Mouse (Mus musculus): ENCODE data around the gene Ifit1bl1.
"Not testable (repeated sequence)": the region's sequence is repeated elsewhere in the genome, so short reads cannot be mapped to it uniquely, and the experiment has no call there.

The Ifit1bl1 gene

GRCm38 (mm10) chr19:34588959-34589358, 12.8 kb downstream of the Ifit1bl1 start:
- no peak for DNase-seq (ENCODE audit: low spot score in 2 of 2)

DNA sequence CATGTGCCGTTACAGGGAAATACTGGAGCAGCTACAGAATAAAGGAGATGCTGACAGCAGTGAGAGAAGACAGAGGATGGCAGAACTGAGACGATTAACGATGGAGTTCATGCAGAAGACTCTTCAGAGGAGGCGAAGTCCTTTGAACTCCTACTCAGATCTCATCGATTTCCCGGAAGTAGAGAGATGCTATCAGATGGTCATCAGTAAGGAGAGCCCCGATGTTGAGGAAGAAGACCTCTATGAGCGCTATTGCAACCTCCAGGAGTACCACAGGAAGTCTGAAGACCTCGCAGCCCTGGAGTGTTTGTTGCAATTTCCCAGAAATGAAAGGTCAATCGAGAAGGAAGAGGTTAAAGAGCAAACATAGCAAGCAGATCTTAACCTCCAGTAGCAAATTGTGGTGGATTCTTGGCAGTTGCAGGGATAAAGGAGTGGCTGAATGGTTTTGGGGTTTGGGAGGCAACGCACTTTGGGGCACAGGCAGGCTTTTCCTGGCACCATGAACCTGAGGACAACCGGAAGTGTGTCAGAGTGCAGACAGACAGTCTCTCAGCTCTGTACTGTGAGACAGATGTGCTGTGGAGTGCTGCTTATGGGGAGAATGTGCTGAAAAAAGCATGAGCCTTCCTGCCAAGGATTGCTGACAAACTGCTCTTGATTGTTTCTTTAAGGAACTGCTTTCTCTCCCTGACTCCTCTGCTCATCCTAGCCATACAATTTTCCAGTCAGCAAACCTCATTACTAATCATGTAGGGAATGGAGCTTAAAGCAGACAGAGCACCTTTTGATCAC, 13.7 kb downstream of the Ifit1bl1 start:
- not testable (repeated sequence) for DNase-seq (ENCODE audit: low spot score in 2 of 2)

GRCm38 (mm10) chr19:34585740-34586458, 15.9 kb downstream of the Ifit1bl1 start:
- DNase-seq (ENCODE audit: low spot score in 2 of 2): not testable (repeated sequence)

GRCm38 (mm10) chr19:34583126-34583766, 18.5 kb downstream of the Ifit1bl1 start, which contains the start of gene Ifit3:
Ifit3 (plus strand) TSS chr19:34583531.
- not testable (repeated sequence) for DNase-seq (ENCODE audit: low spot score in 2 of 2)

- DNase-seq (ENCODE audit: low spot score in 2 of 2): not testable (repeated sequence)
These were observed 19.1 kb downstream of the Ifit1bl1 start for GRCm38 (mm10) chr19:34582696-34583095.

- no peak for DNase-seq (ENCODE audit: low spot score in 2 of 2)
These were observed 24.6 kb downstream of the Ifit1bl1 start for GRCm38 (mm10) chr19:34577121-34577520.

GRCm38 (mm10) chr19:34573650-34574049, 28.1 kb downstream of the Ifit1bl1 start:
- no peak for DNase-seq (ENCODE audit: low spot score in 2 of 2)

DNA sequence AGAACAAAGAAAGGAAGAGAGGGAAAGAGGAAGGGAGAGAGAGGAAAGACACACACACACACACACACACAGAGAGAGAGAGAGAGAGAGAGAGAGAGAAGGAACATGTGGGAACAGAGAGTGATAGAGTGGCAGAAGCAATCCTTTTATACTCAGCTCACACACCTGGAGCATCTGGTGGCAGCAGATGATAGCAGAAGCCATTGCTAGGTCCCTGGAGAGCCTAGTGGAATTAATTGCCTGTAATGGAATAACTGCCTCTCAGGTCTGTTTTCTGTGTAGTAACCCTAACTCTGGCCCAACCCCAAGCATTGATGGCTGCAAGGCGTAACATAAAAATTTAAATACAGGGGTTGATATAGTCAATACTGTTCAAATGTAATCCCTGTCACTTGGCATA, 30.7 kb downstream of the Ifit1bl1 start:
- no peak for DNase-seq (ENCODE audit: low spot score in 2 of 2)

- no peak for DNase-seq (ENCODE audit: low spot score in 2 of 2)
These were observed 31.8 kb downstream of the Ifit1bl1 start for GRCm38 (mm10) chr19:34569896-34570476.

- no peak for DNase-seq (ENCODE audit: low spot score in 2 of 2)
These were observed 32.5 kb downstream of the Ifit1bl1 start for GRCm38 (mm10) chr19:34568988-34569895.

GRCm38 (mm10) chr19:34566178-34566784, 35.5 kb downstream of the Ifit1bl1 start:
- DNase-seq (ENCODE audit: low spot score in 2 of 2): no peak

DNA sequence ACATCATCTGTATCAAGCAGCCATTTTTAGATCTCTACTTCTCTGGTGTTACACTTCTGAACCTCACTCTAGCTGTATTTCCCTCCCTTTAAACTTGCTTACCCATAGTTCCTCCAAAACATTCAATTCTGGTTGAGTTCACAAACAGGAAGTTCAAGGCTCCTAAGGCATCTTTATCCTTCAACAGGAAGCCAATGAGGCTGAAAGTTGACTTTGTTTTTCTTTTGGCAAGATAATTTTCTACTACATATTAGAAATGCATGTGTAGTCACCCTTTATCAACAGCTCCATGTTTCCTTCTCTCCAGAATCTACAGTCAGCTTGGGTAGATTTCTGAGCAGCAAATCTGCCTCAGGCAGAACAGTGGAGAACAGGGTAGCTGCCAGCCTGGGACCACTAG, 39.2 kb downstream of the Ifit1bl1 start:
- no peak for DNase-seq (ENCODE audit: low spot score in 2 of 2)

DNA sequence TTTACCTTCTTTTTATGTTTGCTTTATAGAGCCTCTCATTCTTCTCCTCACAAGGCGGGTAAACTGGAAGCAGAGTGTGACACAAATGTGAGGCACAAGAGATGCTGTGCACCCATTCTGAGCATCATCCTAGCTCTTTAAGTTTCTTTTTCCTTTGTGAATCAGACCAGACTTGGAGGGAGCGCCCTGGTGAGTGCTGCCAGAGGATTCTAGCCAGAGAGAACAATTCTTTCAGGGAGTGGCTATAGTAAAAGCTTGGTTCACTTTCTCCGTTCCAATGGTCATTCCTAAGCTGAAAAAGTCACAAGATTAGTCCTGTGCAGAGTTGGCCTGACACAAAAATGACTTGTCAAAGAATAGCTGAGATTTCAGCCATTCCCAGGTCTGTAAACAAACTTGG, 45.1 kb downstream of the Ifit1bl1 start:
- no peak for DNase-seq (ENCODE audit: low spot score in 2 of 2)

- DNase-seq (ENCODE audit: low spot score in 2 of 2): no peak
These were observed 47.7 kb downstream of the Ifit1bl1 start for GRCm38 (mm10) chr19:34554061-34554460.

DNA sequence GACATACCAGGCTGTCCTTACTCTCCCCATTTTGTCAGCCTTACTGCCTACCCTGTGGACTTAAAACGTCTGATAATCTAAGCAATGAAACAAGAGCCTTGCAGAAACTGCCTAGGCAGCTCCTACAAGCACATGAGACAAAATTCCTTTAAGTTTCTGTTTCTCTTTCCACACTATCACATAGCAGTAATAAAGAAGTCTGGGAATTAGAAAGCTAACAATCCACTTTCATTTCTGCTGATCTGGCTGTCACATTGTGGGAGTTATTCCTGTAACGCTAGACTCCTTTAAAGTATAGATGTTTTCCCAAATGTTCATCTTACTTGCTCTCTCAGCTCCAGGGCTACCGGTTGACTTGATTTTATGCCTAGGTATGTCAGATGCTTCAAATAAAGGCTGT, 48.2 kb downstream of the Ifit1bl1 start:
- DNase-seq (ENCODE audit: low spot score in 2 of 2): no peak

GRCm38 (mm10) chr19:34553021-34553420, 48.7 kb downstream of the Ifit1bl1 start:
- DNase-seq (ENCODE audit: low spot score in 2 of 2): no peak

DNA sequence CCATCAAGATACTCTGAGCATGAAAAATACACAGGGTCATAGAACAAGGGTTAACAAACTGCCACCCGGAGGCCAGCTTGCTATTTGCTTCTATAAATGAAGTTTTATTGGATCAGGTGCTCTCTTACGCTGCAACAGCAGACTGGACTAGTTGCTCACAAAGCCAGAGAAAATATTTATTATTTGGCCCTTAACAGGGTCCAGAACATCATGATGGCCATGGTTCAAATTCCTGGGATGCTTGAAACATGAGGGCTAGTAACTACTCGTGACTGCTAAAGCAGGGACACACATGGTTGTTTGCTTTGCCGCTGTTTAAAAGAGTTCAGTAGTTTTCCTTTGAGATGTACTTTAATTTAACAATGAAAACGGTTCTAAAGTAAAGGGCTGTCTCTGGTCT, 49.8 kb downstream of the Ifit1bl1 start:
- no peak for DNase-seq (ENCODE audit: low spot score in 2 of 2)

DNA sequence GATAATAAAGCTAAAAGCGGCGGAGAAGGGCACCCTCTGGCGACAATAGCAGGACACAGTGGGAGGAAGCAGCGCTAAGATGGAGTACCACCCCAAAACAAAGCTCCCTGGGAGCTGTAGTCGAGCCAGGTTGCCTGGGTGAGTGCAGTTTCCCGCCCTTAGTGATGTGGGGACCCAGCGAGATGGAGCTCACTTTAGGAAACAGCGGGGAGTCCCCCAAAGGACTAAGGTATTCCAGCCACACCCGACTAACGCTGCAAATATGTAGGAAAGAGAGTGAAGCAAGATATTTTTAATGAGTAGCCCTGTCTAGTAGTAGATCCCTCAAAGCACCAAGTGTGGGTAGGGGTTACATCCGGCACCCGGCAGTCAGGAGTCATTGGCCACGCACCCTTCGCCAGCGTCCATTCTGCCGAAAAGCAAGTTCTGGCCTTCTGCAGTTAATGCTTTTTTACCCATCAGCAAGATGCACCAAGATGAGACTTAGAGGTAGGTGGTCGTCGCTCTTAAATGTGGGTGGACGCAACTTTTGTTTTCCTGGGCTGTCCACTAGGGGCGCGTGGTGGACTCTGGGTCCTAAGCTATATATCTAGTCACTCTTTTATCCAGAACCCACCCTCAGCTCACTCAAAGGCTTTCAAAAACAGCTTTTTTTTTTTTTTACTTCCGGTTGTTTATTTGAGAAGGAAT, 51.1 kb downstream of the Ifit1bl1 start, which contains the start of gene Ifit2:
Ifit2 (plus strand) TSS at position 161 of the 690 bp plus-strand sequence.
- peak; percentile 44 to 71 for DNase-seq (ENCODE audit: low spot score in 2 of 2)

DNA sequence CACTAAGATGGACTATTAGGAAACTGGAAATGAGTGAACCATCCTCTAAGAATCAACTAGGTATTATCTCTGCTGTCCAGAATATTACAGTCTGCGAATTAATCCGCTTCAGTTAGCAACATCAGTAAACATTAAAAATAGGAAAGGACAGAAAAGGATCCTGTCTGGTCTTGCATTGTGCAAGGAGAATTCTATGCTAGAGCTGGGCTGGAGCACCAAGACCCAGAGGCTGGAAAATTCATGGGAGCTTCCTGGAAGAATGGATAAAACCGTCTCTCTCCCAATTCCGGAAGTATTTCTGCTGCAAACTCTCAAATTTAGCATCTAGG, 51.6 kb downstream of the Ifit1bl1 start:
- DNase-seq (ENCODE audit: low spot score in 2 of 2): no peak

DNA sequence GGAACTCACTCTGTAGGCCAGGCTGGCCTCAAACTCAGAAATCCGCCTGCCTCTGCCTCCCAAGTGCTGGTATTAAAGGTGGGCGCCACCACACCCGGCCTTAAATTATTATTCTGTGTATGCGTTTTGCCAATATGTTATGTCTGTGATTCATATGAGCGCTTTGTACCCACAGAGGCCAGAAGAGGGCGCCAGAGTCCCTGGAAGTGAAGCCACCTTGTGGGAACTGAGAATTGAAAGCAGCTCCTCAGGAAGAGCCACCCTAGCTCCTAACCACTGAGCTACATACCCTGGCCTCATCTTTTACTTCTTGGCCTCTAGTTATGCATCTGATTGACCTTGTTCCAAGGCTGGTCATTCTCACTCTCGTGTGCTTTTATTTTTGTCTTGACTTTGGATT, 53.8 kb downstream of the Ifit1bl1 start:
- DNase-seq (ENCODE audit: low spot score in 2 of 2): peak; percentile 34 to 60

Measured in frontal cortex, postnatal 10 days (tissue).